Mouse (Mus musculus) liver, adult (tissue): Measurements from ENCODE around the gene Cep97.

Experiments used
- GATA4 ChIP-seq: IDR thresholded peaks from 2 replicates; pipeline ENCODE4 v1.6.1; 2014; ENCODE audit warnings: mild to moderate bottlenecking, low read length; ENCODE audit not compliant: insufficient replicate concordance

The Cep97 gene

DNA sequence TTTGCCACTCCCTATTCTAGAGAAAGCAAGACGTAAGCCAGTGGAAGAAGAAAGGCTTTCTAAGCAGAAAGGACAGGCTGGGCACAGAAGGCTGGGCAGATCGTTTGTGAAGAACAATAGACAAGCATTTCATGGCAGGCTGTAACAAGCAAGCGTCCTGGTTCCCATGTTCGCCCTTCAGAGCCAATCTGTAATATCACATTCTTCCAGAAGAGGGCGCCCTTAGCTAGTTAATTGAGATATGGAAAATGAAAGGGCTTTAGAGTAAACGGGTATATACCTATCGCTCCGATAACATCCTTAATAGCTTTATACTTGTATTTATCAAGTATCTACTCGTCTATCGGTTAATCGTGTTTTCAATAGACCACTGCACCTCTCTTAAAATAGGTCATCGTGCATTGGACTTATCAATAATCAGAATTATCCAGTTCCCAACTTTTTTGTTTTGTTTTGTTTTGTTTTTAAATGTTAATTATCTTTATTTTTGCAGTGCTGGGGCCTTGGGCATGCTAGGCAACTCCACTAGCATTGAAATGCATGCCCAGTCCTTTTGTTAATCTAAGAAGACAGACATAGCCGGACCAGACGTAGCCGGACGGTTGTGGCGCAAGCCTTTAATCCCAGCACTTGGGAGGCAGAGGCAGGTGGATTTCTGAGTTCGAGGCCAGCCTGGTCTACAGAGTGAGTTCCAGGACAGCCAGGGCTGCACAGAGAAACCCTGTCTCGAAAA, 16.5 kb upstream of the Cep97 start:
- no peak for TF ChIP-seq GATA4

- no peak for TF ChIP-seq GATA4
These were observed 15.8 kb upstream of the Cep97 start for GRCm38 (mm10) chr16:55950462-55950861.

DNA sequence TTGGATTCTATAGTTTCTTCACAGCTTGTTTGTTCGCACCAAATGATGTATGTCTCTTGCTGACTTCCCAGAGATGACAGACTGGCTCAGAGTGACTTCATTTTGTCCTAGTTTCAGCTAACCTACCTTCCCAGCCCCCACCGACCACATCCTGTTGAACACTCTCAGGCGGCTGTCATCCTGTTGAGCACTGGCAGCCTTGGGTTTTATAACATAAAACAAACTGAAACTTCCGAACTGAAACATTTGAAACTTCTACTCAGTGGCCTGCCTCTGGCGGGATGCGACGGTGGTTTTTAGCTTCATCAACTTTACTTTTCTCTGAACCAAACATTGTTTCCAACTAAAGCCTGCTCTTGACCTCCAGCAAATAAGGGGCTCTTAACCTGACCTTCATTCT, 14.3 kb upstream of the Cep97 start:
- no peak for TF ChIP-seq GATA4

- peak; percentile 40; the same call in 1 of the 2 replicates for TF ChIP-seq GATA4
These were observed 12.6 kb upstream of the Cep97 start for GRCm38 (mm10) chr16:55947266-55947665.

DNA sequence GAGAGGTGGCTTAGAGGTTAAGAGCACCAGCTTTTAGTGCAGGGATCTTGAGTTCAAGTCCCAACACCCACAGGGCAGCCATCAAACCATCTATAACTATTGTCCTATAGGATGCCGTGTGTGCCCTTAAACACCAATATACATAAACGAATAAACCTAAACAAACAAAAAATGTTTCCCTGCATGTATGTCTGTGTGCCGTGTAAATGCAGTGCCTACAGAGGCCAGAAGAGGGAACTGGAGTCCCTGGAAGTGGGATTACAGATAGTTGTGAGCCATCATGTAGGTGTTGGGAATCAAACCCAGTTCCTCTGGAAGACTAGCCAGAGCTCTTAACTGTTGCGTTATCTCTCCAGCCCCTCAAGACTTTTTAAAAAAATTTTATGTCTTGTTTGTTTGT, 6.1 kb upstream of the Cep97 start:
- no peak for TF ChIP-seq GATA4

DNA sequence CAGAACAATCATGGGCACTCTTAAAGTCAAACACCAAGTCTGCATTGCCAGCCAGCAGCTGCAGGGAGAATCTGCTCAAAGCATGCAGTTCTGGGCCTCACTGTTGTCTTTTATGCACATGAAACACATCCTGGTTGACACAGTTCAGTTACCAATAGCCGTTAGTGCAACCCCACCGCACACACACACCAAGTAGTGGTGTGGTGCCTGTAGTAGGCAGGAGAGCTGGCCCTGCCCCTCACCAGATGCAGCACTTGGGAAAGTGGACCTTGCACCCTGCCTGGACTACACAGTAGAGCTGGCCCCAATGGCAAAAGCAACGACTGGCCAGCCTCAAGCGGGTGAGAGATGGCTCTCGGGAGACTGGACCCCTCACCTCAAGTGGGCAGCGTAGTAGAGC, 5.0 kb upstream of the Cep97 start:
- TF ChIP-seq GATA4 = no peak

DNA sequence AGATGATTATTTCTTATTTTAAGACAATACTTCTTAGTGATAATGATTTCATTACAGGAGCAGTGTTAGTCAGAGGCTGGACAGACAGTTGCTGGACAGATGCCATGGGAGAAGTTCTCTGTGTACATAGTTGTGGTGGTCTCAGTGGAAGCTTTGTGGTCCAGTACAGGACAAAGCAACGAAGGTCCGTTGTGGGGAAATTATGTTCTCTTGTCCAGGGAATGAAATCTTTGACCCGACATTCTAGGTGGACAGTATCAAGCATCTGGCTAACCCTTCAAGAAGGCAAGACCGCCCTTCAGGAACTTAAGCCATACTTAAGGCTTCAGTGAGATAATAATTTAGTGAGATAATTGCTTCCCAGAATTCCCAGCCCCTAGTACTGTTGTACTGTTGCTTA, 4.1 kb upstream of the Cep97 start:
- no peak for TF ChIP-seq GATA4

DNA sequence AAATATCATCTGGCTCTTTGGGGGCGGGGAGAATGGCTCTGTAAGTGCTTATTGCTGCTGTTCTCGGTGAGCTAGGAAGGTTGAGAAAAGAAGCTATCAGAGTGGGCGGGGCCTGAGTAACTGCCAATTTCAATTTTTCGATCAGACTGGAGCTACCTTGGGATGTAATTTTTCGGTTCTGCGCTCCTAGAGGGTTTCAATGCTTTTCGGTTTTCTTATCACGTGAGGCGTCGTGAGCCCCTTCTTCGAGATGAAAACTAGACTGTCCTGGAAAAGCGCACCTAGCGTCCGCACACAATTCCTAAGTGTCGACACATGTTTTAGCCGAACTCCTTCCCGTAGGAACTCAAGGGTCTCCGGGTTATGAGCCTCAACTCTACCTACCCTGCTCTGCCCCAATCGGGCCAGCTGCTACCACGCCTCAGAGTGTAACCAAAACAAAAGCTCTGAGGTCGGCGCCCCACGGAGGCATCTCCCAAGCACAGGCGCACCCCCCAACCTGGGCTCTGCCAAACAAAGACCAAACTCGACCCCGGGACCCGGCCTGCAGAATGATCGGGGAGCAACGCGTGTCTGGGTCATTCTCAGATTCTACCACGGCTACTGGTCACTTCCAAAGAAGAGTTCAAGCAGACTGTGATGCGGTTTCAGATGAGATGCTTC, 843 bp downstream of the Cep97 start:
- TF ChIP-seq GATA4 = no peak

- no peak for TF ChIP-seq GATA4
These were observed 10.6 kb downstream of the Cep97 start for GRCm38 (mm10) chr16:55924010-55924409.

DNA sequence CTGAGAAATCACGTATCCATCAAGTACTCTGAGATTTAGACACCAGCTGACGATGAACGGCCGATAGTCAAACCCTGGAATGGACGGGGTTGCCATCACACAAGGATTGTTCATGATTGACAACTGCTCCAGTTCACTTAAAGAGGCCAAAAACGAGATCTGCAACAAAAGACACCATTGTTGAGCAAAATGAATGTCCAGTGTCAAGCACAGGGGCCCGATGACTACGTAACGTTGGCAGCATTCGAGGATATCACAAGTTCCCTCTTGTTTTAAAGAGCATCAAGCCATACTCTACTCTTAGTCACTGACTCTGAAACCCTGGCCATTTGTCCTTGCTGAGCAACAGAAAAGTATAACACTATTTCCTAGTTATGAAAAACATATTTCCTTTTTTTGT, 12.6 kb downstream of the Cep97 start:
- TF ChIP-seq GATA4 = no peak

DNA sequence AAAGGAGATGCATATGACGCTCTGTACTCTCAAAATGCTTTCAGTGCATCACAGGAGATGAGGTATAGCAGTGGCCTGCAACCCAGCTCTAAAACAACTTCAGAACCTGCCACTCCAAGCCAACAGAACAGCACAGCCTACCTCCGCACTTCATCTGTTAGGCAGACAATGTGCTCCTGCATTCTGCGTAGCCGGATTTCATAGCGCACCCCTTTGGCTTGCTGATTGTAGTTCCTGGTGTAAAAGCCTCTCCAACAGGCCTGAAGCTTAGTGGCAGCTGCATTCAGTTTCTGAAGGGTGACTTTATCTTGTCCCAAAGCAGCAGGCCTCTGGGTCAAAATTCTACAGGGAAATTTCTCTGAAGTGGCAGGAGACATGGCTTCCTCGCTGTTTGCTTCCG, 19.9 kb downstream of the Cep97 start:
- no peak for TF ChIP-seq GATA4

DNA sequence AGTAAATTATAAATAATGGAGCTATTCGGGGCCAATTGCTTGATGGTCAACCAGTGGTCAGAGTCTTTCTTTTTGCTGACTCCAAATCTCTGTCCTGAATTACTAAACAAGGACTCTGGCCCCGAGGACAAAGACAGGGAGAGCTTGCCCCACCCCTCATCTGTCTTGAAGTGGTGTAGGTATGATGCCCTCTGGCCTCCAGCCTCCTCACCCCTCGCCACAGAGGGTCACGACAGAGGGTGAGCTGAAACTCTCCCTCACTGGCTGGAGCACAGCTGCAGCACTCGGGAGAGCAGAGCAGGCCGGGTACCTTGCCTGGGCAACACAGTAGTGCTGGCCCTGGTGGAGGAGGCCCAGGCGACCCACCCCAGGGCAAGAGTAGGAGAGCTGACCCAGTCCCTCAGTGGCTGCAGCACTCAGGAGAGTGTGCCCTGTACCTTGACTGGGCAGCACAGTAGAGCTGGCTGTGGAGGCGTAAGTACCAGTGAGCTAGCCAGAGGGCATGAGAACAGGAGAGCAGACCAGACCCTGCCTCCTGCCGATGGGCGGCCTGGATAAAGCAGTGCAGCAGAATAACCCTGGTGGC, 24.4 kb downstream of the Cep97 start:
- TF ChIP-seq GATA4 = no peak

- no peak for TF ChIP-seq GATA4
These were observed 27.6 kb downstream of the Cep97 start for GRCm38 (mm10) chr16:55906928-55907679.

- no peak for TF ChIP-seq GATA4
These were observed 29.3 kb downstream of the Cep97 start for GRCm38 (mm10) chr16:55905370-55905769.

GRCm38 (mm10) chr16:55901839-55902756, 32.6 kb downstream of the Cep97 start:
- TF ChIP-seq GATA4 = no peak
